Mouse (Mus musculus): Measurements from ENCODE around the gene Afap1l2. TPM values are rescaled to one million over a fixed set of nuclear protein-coding genes. Genes with fewer than 3 reads are reported as not detected.
A peak's percentile ranks its signal among the peaks of the same experiment; 100 is the strongest.

Gene Afap1l2
- polyA plus RNA-seq, 1 experiment from 2014 or later, result 12.2 TPM

- no peak overlapping the region for H3K9ac ChIP-seq
- no peak overlapping the region for H3K27ac ChIP-seq (replicated peaks)
- H3K4me2 ChIP-seq (replicated peaks), result no peak overlapping the region
- no peak for ATAC-seq (ENCODE audit: insufficient number of reproducible peaks, low FRiP score, low TSS enrichment, low read depth)
- no peak overlapping the region for H3K4me3 ChIP-seq (replicated peaks)
- no peaks in the 10 kb centered on the region for H3K27me3 ChIP-seq
- WGBS, result 77% methylated on average over 7 of the region's 7 CpGs
- no peaks in the 10 kb centered on the region for H3K9me3 ChIP-seq (replicated peaks)
- peaks cover 11% of the 10 kb centered on the region; the same call in 1 of the 2 replicates for H3K4me1 ChIP-seq
- H3K36me3 ChIP-seq, result no peaks in the 10 kb centered on the region
Observed at GRCm38 (mm10) chr19:56935777-56936176, 72.3 kb downstream of the Afap1l2 start.

GRCm38 (mm10) chr19:56935111-56935510 lies 72.9 kb downstream of the Afap1l2 start:
- WGBS, result 73% methylated on average over 6 of the region's 6 CpGs
- no peak overlapping the region for H3K4me3 ChIP-seq (replicated peaks)
- no peaks in the 10 kb centered on the region for H3K9me3 ChIP-seq (replicated peaks)
- no peaks in the 10 kb centered on the region for H3K36me3 ChIP-seq
- 0 out of 2 replicates have a peak overlapping the region, but pooled peaks have one; percentile 3 for H3K27ac ChIP-seq (replicated peaks)
- 0 out of 2 replicates have a peak, but pooled peaks have one; percentile 15 for ATAC-seq (ENCODE audit: insufficient number of reproducible peaks, low FRiP score, low TSS enrichment, low read depth)
- H3K27me3 ChIP-seq, result no peaks in the 10 kb centered on the region
- no peak overlapping the region for H3K4me2 ChIP-seq (replicated peaks)
- H3K9ac ChIP-seq, result no peak overlapping the region
- H3K4me1 ChIP-seq, result peaks cover 8% of the 10 kb centered on the region; the same call in 1 of the 2 replicates

- Histone ChIP-seq H3K27me3 (no peaks in the 10 kb centered on the region), H3K4me2 (replicated peaks) (no peak overlapping the region), H3K4me3 (replicated peaks) (no peak overlapping the region), H3K9ac (no peak overlapping the region), H3K4me1 (peaks cover 5% of the 10 kb centered on the region; the same call in 1 of the 2 replicates), H3K27ac (replicated peaks) (no peak overlapping the region), H3K9me3 (replicated peaks) (no peaks in the 10 kb centered on the region), H3K36me3 (no peaks in the 10 kb centered on the region)
- WGBS, result 90% methylated on average over 3 of the region's 3 CpGs
- no peak for ATAC-seq (ENCODE audit: insufficient number of reproducible peaks, low FRiP score, low TSS enrichment, low read depth)
Observed at GRCm38 (mm10) chr19:56933800-56934199, 74.2 kb downstream of the Afap1l2 start.

GRCm38 (mm10) chr19:56930029-56930428 lies 78.0 kb downstream of the Afap1l2 start:
- Histone ChIP-seq H3K27ac (replicated peaks) (no peak overlapping the region), H3K4me2 (replicated peaks) (no peak overlapping the region), H3K4me3 (replicated peaks) (no peak overlapping the region), H3K4me1 (peaks cover 5% of the 10 kb centered on the region; the same call in 1 of the 2 replicates), H3K9me3 (replicated peaks) (no peaks in the 10 kb centered on the region), H3K36me3 (no peaks in the 10 kb centered on the region), H3K9ac (no peak overlapping the region), H3K27me3 (no peaks in the 10 kb centered on the region)
- no peak for ATAC-seq (ENCODE audit: insufficient number of reproducible peaks, low FRiP score, low TSS enrichment, low read depth)
- 81% methylated on average over 9 of the region's 9 CpGs for WGBS

- Histone ChIP-seq H3K4me3 (replicated peaks) (no peak overlapping the region), H3K9ac (no peak overlapping the region), H3K27me3 (no peaks in the 10 kb centered on the region), H3K4me1 (peaks cover 5% of the 10 kb centered on the region; the same call in 1 of the 2 replicates), H3K4me2 (replicated peaks) (no peak overlapping the region), H3K36me3 (no peaks in the 10 kb centered on the region), H3K9me3 (replicated peaks) (no peaks in the 10 kb centered on the region), H3K27ac (replicated peaks) (no peak overlapping the region)
- 70% methylated on average over 3 of the region's 3 CpGs for WGBS
- ATAC-seq (ENCODE audit: insufficient number of reproducible peaks, low FRiP score, low TSS enrichment, low read depth), result no peak
Observed at GRCm38 (mm10) chr19:56929392-56929791, 78.6 kb downstream of the Afap1l2 start.

GRCm38 (mm10) chr19:56921744-56922143 lies 86.3 kb downstream of the Afap1l2 start:
- Histone ChIP-seq H3K4me3 (replicated peaks) (no peak overlapping the region), H3K9me3 (replicated peaks) (no peaks in the 10 kb centered on the region), H3K27ac (replicated peaks) (no peak overlapping the region), H3K4me2 (replicated peaks) (no peak overlapping the region), H3K27me3 (no peaks in the 10 kb centered on the region), H3K36me3 (no peaks in the 10 kb centered on the region), H3K4me1 (peaks cover 5% of the 10 kb centered on the region; the same call in 1 of the 2 replicates), H3K9ac (no peak overlapping the region)
- 59% methylated on average over 5 of the region's 5 CpGs for WGBS
- ATAC-seq (ENCODE audit: insufficient number of reproducible peaks, low FRiP score, low TSS enrichment, low read depth), result no peak

- WGBS, result 86% methylated on average over 13 of the region's 13 CpGs
- no peak overlapping the region for H3K4me3 ChIP-seq (replicated peaks)
- no peak overlapping the region for H3K9ac ChIP-seq
- ATAC-seq (ENCODE audit: insufficient number of reproducible peaks, low FRiP score, low TSS enrichment, low read depth), result no peak
- no peak overlapping the region for H3K4me2 ChIP-seq (replicated peaks)
- no peaks in the 10 kb centered on the region for H3K27me3 ChIP-seq
- H3K36me3 ChIP-seq, result no peaks in the 10 kb centered on the region
- H3K4me1 ChIP-seq, result peaks cover 5% of the 10 kb centered on the region; the same call in 1 of the 2 replicates
- no peaks in the 10 kb centered on the region for H3K9me3 ChIP-seq (replicated peaks)
- H3K27ac ChIP-seq (replicated peaks), result 0 out of 2 replicates have a peak overlapping the region, but pooled peaks have one; percentile 29
Observed at GRCm38 (mm10) chr19:56920232-56920631, 87.8 kb downstream of the Afap1l2 start.

GRCm38 (mm10) chr19:56919628-56920027 lies 88.4 kb downstream of the Afap1l2 start:
- Histone ChIP-seq H3K36me3 (no peaks in the 10 kb centered on the region), H3K27ac (replicated peaks) (0 out of 2 replicates have a peak overlapping the region, but pooled peaks have one; percentile 29), H3K4me2 (replicated peaks) (no peak overlapping the region), H3K9ac (no peak overlapping the region), H3K27me3 (no peaks in the 10 kb centered on the region), H3K4me3 (replicated peaks) (no peak overlapping the region), H3K4me1 (peaks cover 5% of the 10 kb centered on the region; the same call in 1 of the 2 replicates), H3K9me3 (replicated peaks) (0 out of 2 replicates have a peak, but pooled peaks cover 2% of the 10 kb centered on the region)
- peak; percentile 49; the same call in 1 of the 2 replicates for ATAC-seq (ENCODE audit: insufficient number of reproducible peaks, low FRiP score, low TSS enrichment, low read depth)
- 17% methylated on average over 7 of the region's 7 CpGs for WGBS

- Histone ChIP-seq H3K27ac (replicated peaks) (peak overlapping the region; percentile 68; the same call in 1 of the 2 replicates), H3K4me2 (replicated peaks) (no peak overlapping the region), H3K4me3 (replicated peaks) (no peak overlapping the region), H3K9ac (no peak overlapping the region), H3K36me3 (no peaks in the 10 kb centered on the region), H3K27me3 (no peaks in the 10 kb centered on the region), H3K4me1 (peaks cover 4% of the 10 kb centered on the region; the same call in 1 of the 2 replicates), H3K9me3 (replicated peaks) (0 out of 2 replicates have a peak, but pooled peaks cover 4% of the 10 kb centered on the region)
- WGBS, result 41% methylated on average over 6 of the region's 6 CpGs
- 0 out of 2 replicates have a peak, but pooled peaks have one; percentile 22 for ATAC-seq (ENCODE audit: insufficient number of reproducible peaks, low FRiP score, low TSS enrichment, low read depth)
Observed at GRCm38 (mm10) chr19:56915084-56915483, 92.9 kb downstream of the Afap1l2 start.

- H3K27ac ChIP-seq (replicated peaks), result no peak overlapping the region
- ATAC-seq (ENCODE audit: insufficient number of reproducible peaks, low FRiP score, low TSS enrichment, low read depth), result no peak
Observed at GRCm38 (mm10) chr19:56914658-56915057, 93.4 kb downstream of the Afap1l2 start.

GRCm38 (mm10) chr19:56913761-56914160 lies 94.3 kb downstream of the Afap1l2 start:
- no peak overlapping the region for H3K9ac ChIP-seq
- H3K27ac ChIP-seq (replicated peaks), result no peak overlapping the region
- no peak overlapping the region for H3K4me2 ChIP-seq (replicated peaks)
- WGBS, result 55% methylated on average over 4 of the region's 4 CpGs
- ATAC-seq (ENCODE audit: insufficient number of reproducible peaks, low FRiP score, low TSS enrichment, low read depth), result no peak
- H3K36me3 ChIP-seq, result no peaks in the 10 kb centered on the region
- H3K9me3 ChIP-seq (replicated peaks), result 0 out of 2 replicates have a peak, but pooled peaks cover 4% of the 10 kb centered on the region
- H3K27me3 ChIP-seq, result no peaks in the 10 kb centered on the region
- H3K4me3 ChIP-seq (replicated peaks), result no peak overlapping the region
- H3K4me1 ChIP-seq, result no peaks in the 10 kb centered on the region

More at GRCm38 (mm10) chr19:56914658-56915057, 93.4 kb downstream of the Afap1l2 start:
- Histone ChIP-seq H3K9me3 (replicated peaks) (0 out of 2 replicates have a peak, but pooled peaks cover 4% of the 10 kb centered on the region), H3K27me3 (no peaks in the 10 kb centered on the region), H3K36me3 (no peaks in the 10 kb centered on the region), H3K4me3 (replicated peaks) (no peak overlapping the region), H3K4me1 (no peaks in the 10 kb centered on the region), H3K9ac (no peak overlapping the region), H3K4me2 (replicated peaks) (no peak overlapping the region)
- 82% methylated on average over 3 of the region's 3 CpGs for WGBS

- Histone ChIP-seq H3K27me3 (no peaks in the 10 kb centered on the region), H3K4me3 (replicated peaks) (no peak overlapping the region), H3K4me1 (peaks cover 6% of the 10 kb centered on the region; the same call in 1 of the 2 replicates), H3K36me3 (no peaks in the 10 kb centered on the region), H3K9ac (no peak overlapping the region), H3K27ac (replicated peaks) (no peak overlapping the region), H3K4me2 (replicated peaks) (no peak overlapping the region), H3K9me3 (replicated peaks) (0 out of 2 replicates have a peak, but pooled peaks cover 4% of the 10 kb centered on the region)
- 54% methylated on average over 11 of the region's 11 CpGs for WGBS
- ATAC-seq (ENCODE audit: insufficient number of reproducible peaks, low FRiP score, low TSS enrichment, low read depth), result no peak
Observed at GRCm38 (mm10) chr19:56910561-56910960, 97.5 kb downstream of the Afap1l2 start.
